Mouse (Mus musculus): ENCODE results near the gene Gkap1.

Gkap1 gene

GRCm38 (mm10) chr13:58261674-58262073, 13.8 kb downstream of the Gkap1 start:
- DNase-seq = no peak

GRCm38 (mm10) chr13:58253268-58253667, 22.2 kb downstream of the Gkap1 start:
- DNase-seq = no peak

- no peak for DNase-seq
Observed at GRCm38 (mm10) chr13:58248957-58249356, 26.5 kb downstream of the Gkap1 start.

GRCm38 (mm10) chr13:58236536-58236935, 39.0 kb downstream of the Gkap1 start:
- DNase-seq = no peak

- peak; percentile 51 for DNase-seq
Observed at GRCm38 (mm10) chr13:58232611-58233010, 42.9 kb downstream of the Gkap1 start.

GRCm38 (mm10) chr13:58232070-58232469, 43.4 kb downstream of the Gkap1 start:
- no peak for DNase-seq

GRCm38 (mm10) chr13:58228624-58229023, 46.9 kb downstream of the Gkap1 start:
- DNase-seq = no peak

- no peak for DNase-seq
Observed at GRCm38 (mm10) chr13:58225694-58226093, 49.8 kb downstream of the Gkap1 start.

- no peak for DNase-seq
Observed at GRCm38 (mm10) chr13:58220206-58220605, 55.3 kb downstream of the Gkap1 start.

- no peak for DNase-seq
Observed at GRCm38 (mm10) chr13:58217536-58217935, 58.0 kb downstream of the Gkap1 start.

- no peak for DNase-seq
Observed at GRCm38 (mm10) chr13:58216395-58216794, 59.1 kb downstream of the Gkap1 start.

GRCm38 (mm10) chr13:58215592-58216341, 59.7 kb downstream of the Gkap1 start, which contains the start of gene Ubqln1:
TSS of gene Ubqln1 (minus strand) at chr13:58215653.
- DNase-seq = peak; percentile 91

- DNase-seq = no peak
Observed at GRCm38 (mm10) chr13:58215253-58215591, 60.3 kb downstream of the Gkap1 start.

GRCm38 (mm10) chr13:58214346-58215252, 60.9 kb downstream of the Gkap1 start:
- peak; percentile 27 for DNase-seq

- DNase-seq = no peak
Observed at GRCm38 (mm10) chr13:58213801-58214200, 61.7 kb downstream of the Gkap1 start.

- no peak for DNase-seq
Observed at GRCm38 (mm10) chr13:58212530-58212929, 63.0 kb downstream of the Gkap1 start.

GRCm38 (mm10) chr13:58210441-58210840, 65.1 kb downstream of the Gkap1 start:
- peak; percentile 58 for DNase-seq

GRCm38 (mm10) chr13:58206084-58206483, 69.4 kb downstream of the Gkap1 start:
- no peak for DNase-seq

GRCm38 (mm10) chr13:58204986-58205385, 70.5 kb downstream of the Gkap1 start:
- DNase-seq = no peak

GRCm38 (mm10) chr13:58204202-58204601, 71.3 kb downstream of the Gkap1 start:
- no peak for DNase-seq

- peak; percentile 56 for DNase-seq
Observed at GRCm38 (mm10) chr13:58202903-58203302, 72.6 kb downstream of the Gkap1 start.

GRCm38 (mm10) chr13:58201908-58202307, 73.6 kb downstream of the Gkap1 start:
- DNase-seq = no peak

- no peak for DNase-seq
Observed at GRCm38 (mm10) chr13:58201343-58201742, 74.2 kb downstream of the Gkap1 start.

Measured in cerebellum, adult 8-10 months (tissue).